Mouse (Mus musculus): ENCODE measurements around the gene Slc24a1.
"Not testable (repeated sequence)": the region's sequence is repeated elsewhere in the genome, so short reads cannot be mapped to it uniquely, and the experiment has no call there.

Slc24a1 gene

GRCm38 (mm10) chr9:64951161-64951657, at the start of gene Slc24a1:
Slc24a1 (minus strand) TSS chr9:64951607.
- no peak for ATAC-seq (ENCODE audit: low TSS enrichment)

- not testable (repeated sequence) for ATAC-seq (ENCODE audit: low TSS enrichment)
These were observed 44.1 kb upstream of the Slc24a1 start for GRCm38 (mm10) chr9:64995464-64995863.

DNA sequence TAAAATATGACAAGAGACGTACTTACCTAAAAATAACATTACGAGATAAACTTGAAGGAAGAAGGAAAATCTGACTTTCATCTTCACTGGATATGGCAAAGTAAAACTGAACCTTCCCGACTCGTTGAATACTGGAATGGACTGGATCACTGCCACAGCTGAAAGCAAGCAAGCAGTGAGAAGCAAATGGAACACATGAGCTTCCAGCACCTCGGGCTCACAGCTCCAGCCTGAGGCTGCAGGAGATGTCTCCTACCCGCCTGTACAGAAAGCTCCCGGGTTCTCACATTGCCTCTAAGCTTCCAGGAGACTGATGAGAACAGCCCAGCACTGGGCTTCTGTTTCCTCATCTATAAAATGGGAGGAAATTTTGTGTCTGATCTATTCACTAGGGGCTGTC, 38.9 kb upstream of the Slc24a1 start:
- peak; percentile 74 for ATAC-seq (ENCODE audit: low TSS enrichment)

DNA sequence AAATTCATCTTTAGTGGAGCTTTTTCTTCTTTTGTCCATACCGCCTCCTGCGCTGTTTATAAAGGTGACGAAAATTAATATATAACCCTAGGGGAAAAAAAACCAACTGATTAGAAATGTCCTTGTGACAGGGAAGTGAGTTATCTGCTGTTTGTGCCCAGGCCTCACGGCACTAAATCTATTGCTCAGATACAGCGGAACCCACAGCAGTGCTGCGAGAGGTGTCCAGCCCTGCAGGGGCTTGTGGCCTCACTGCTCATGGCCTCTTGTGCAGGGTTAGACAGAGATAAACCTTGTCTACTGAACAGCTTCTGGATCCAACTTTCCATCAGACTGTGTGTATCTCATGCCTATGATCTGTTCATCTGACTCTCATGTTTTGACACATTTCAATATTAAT, 37.0 kb upstream of the Slc24a1 start:
- no peak for ATAC-seq (ENCODE audit: low TSS enrichment)

DNA sequence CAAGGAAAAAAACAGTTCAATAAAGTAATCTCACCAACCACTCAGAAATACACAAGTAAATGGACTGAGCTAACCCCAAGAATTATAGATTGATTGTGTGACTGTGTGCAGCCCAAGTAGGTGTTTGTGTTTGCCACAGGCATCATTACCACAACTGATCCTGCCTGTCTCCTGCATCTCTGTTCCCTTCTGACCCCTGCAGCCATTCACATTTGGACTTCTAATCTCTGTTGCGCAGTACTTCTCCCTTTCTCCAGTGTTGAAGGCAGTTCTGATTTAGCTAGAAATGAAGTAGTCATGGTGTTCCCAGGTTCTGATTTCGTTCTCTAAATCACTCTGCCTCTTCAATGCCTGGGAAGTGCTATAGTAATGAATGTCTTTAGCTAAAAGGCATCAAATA, 36.2 kb upstream of the Slc24a1 start:
- ATAC-seq (ENCODE audit: low TSS enrichment), result no peak

DNA sequence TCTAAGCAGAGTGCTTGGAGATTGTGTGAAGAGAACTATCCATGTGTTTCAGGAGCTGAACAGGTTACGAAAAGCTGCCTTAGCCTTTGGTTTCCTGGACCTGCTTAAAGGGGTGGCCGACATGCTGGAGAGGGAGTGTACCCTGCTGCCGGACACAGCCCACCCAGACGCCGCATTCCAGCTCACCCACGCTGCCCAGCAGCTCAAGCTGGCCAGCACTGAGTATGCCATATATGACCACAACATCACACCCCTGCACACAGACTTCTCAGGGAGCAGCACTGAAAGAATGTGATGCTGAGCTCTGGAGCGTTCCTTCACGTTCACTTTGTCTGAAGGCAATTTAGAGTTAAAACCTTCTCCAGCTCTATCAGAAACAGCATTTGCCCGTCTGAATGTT, 34.4 kb upstream of the Slc24a1 start:
- peak; percentile 11; the same call in 1 of the 2 replicates for ATAC-seq (ENCODE audit: low TSS enrichment)

GRCm38 (mm10) chr9:64985037-64985794, 33.8 kb upstream of the Slc24a1 start:
- peak; percentile 22; the same call in 1 of the 2 replicates for ATAC-seq (ENCODE audit: low TSS enrichment)

DNA sequence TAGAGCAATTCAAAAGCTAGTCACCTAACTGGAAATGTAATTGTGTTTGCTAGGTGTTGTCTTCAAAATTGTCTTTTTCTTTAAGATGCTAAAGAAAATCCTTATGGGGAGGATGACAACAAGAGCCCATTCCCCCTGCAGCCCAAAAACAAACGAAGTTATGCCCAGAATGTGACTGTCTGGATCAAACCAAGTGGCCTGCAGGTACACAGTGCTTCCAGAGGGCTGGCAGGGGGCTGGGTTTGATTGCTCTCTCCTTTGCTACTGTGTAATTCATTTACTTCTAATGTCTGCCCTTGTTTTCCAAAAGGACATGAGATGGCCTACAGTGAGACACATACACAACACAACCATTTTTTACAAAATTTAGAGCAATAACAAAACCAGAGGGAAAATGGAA, 30.5 kb upstream of the Slc24a1 start:
- ATAC-seq (ENCODE audit: low TSS enrichment), result no peak

DNA sequence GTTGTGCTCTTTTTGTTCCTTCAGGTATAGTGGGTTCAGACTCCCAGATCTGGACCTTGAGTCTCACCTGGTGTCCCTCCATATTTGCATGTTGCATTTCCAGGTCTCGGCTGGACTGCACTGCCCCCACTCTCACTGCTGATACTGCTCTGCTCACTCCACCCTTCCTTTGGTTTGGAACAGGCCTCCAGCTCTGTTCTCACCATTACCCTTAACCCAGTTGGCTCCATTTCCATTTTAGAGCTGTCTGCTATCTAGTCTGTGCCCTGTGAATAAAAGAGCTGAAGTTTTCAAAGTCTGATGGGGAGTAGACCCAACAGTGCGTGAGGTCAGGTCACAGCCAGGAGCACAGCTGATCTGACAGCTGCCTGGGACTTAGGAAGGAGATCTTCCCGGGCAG, 29.1 kb upstream of the Slc24a1 start:
- no peak for ATAC-seq (ENCODE audit: low TSS enrichment)

DNA sequence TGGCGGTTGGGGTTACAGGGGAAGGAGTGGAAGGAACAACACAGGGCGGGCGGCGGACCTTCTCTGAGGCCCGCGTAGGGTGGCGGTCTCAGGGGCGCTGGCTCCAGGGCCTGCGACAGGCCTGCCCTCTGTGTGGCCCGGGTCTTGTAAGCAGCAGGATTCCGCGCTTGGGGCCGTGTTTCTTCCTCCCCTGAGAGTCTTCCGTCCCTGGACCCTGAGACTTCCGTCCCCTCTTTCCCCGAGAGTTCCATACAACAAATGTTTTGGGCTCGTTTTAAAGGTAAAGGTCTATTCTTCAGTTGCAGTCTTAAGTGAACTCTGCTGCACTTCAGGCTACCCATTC, 9.5 kb upstream of the Slc24a1 start:
- ATAC-seq (ENCODE audit: low TSS enrichment), result peak; percentile 71

DNA sequence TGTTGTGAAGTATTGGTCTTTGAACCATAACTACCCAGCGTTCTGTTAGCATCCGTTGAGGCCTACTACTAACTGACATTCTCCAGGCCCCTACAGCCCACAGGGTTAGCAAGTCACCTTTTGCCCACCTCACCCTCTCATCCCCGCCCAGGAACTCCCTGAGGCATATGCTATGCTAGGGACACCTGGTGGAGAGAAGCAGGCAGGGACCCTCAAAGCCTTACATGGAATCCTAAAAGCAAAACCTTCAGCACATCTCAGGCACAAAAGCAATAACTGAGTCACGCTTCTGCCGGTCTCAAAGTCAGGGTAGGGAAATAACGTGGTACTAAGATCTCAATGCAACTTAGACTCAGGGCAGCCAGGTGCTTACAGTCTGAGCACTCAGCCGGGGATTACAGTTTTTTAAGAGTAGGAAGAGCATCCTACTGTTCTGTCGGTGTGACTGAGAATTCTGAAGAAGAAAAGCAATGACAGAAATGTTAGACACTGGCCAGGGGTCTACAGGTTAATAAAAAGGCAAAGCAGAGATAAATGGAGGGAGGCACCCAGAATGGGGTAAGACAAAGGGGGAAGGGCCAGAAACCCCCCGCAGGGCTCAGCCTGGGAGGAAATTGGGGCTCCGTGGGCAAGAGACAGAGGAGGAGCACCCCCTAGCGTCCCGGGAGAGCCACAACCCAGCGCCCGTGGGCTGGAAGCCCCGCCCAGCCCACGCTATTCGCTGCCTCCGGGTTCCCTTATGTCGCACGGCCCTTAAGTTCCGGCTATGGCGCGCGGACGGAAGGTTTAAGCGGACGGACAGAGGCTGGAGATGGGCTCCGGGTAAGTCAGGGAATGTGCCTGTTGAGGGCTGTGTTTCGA, 8.9 kb upstream of the Slc24a1 start, which contains the start of gene Ints14:
Ints14 (plus strand) TSS at position 789 of the 861 bp plus-strand sequence.
- ATAC-seq (ENCODE audit: low TSS enrichment), result peak; percentile 97

- ATAC-seq (ENCODE audit: low TSS enrichment), result no peak
These were observed 5.9 kb upstream of the Slc24a1 start for GRCm38 (mm10) chr9:64957276-64957675.

GRCm38 (mm10) chr9:64956337-64956736, 4.9 kb upstream of the Slc24a1 start:
- no peak for ATAC-seq (ENCODE audit: low TSS enrichment)

- no peak for ATAC-seq (ENCODE audit: low TSS enrichment)
These were observed 1.8 kb upstream of the Slc24a1 start for GRCm38 (mm10) chr9:64953190-64953589.

DNA sequence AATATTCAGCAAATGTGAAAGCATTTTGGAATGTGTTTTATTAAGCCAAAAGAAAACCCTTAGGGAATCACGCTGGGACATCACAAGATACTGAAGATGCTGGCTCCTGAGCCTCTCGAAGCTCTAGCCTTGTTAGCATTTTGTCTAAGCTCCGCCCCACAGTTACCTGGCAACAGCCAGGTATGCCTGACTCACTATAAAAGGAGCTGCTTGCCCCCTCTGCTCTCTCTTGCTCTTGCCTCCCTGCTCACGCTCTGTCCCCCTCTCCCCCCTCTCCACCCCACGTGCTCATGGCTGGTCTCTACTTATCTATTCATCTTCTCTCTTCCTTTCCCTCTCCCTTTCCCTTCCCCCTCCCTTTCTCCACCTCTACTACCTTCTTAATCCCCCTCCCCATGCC, 648 bp upstream of the Slc24a1 start:
- no peak for ATAC-seq (ENCODE audit: low TSS enrichment)

GRCm38 (mm10) chr9:64947483-64948095, 3.8 kb downstream of the Slc24a1 start:
- no peak for ATAC-seq (ENCODE audit: low TSS enrichment)

- no peak for ATAC-seq (ENCODE audit: low TSS enrichment)
These were observed 7.4 kb downstream of the Slc24a1 start for GRCm38 (mm10) chr9:64943997-64944396.

- ATAC-seq (ENCODE audit: low TSS enrichment), result no peak
These were observed 9.8 kb downstream of the Slc24a1 start for GRCm38 (mm10) chr9:64941650-64942049.

GRCm38 (mm10) chr9:64940731-64941346, 10.6 kb downstream of the Slc24a1 start:
- ATAC-seq (ENCODE audit: low TSS enrichment), result no peak

- ATAC-seq (ENCODE audit: low TSS enrichment), result no peak
These were observed 11.6 kb downstream of the Slc24a1 start for GRCm38 (mm10) chr9:64939790-64940189.

- ATAC-seq (ENCODE audit: low TSS enrichment), result no peak
These were observed 12.1 kb downstream of the Slc24a1 start for GRCm38 (mm10) chr9:64939281-64939680.

GRCm38 (mm10) chr9:64938535-64938934, 12.9 kb downstream of the Slc24a1 start:
- no peak for ATAC-seq (ENCODE audit: low TSS enrichment)

Data from frontal cortex, adult (tissue).